Mouse (Mus musculus) kidney, embryonic 15.5 days (tissue): ENCODE data around the gene Lgr5. TPM values are rescaled to one million over a fixed set of nuclear protein-coding genes. Genes with fewer than 3 reads are reported as not detected.

Source experiments
- ATAC-seq: fragments of 200-750 bp; cut with Nextera tagmentation; replicated peaks from 2 replicates; pipeline ENCODE4 v1.8.0; 2017; ENCODE audit warnings: moderate TSS enrichment; ENCODE audit not compliant: low FRiP score
- H3K27ac ChIP-seq: fragments of 300-500 bp; sonication (generic); 2 replicates; pipeline ENCODE4 v1.5.1; 2015; ENCODE audit warnings: mild to moderate bottlenecking, inconsistent platforms
- H3K27me3 ChIP-seq: fragments of 300-500 bp; sonication (generic); 2 replicates; pipeline ENCODE4 v1.6.1; 2015; ENCODE audit warnings: inconsistent platforms
- H3K36me3 ChIP-seq: fragments of 300-500 bp; sonication (generic); 2 replicates; pipeline ENCODE4 v1.6.1; 2015; ENCODE audit warnings: inconsistent platforms
- H3K4me1 ChIP-seq: fragments of 300-500 bp; sonication (generic); 2 replicates; pipeline ENCODE4 v1.6.1; 2015; ENCODE audit warnings: inconsistent platforms
- H3K4me2 ChIP-seq: fragments of 300-500 bp; sonication (generic); 2 replicates; pipeline ENCODE4 v1.6.1; 2015; ENCODE audit warnings: moderate library complexity, mild to moderate bottlenecking, inconsistent platforms
- H3K4me3 ChIP-seq: fragments of 300-500 bp; sonication (generic); replicated peaks from 2 replicates; pipeline ENCODE4 v1.5.1; 2015; ENCODE audit warnings: mild to moderate bottlenecking, inconsistent platforms
- H3K9ac ChIP-seq: fragments of 300-500 bp; sonication (generic); 2 replicates; pipeline ENCODE4 v1.6.1; 2015; ENCODE audit warnings: mild to moderate bottlenecking, inconsistent platforms
- H3K9me3 ChIP-seq: fragments of 300-500 bp; sonication (generic); replicated peaks from 2 replicates; pipeline ENCODE4 v1.6.1; 2016; ENCODE audit warnings: inconsistent platforms
- WGBS: fragments of 180-500 bp; shearing (Covaris S2); methylation state at CpG from one replicate; pipeline ENCODE4 v1.1.7; 2015; ENCODE audit warnings: mixed read lengths; 5-methylcytosine and 5-hydroxymethylcytosine counted together
- polyA plus RNA-seq: library from polyadenylated mRNA; unstranded; fragments of >200 nt; fragmentation: Nextera tagmentation; extraction: Ambion mirVana; gene quantifications from 2 replicates; pipeline ENCODE4 v1.2.1, GENCODE M21; 2015

Gene Lgr5
- 6.9 and 7.8 TPM in 2 replicates for polyA plus RNA-seq

GRCm38 (mm10) chr10:115587301-115587969 is at the start of gene Lgr5:
Lgr5 (minus strand) TSS chr10:115587780.
- peak within 1 kb of the TSS; percentile 97 for H3K4me2 ChIP-seq
- ATAC-seq: peak; percentile 92
- H3K36me3 ChIP-seq: no peaks in the 10 kb centered on the region
- peak within 1 kb of the TSS; percentile 59 for H3K4me3 ChIP-seq
- no peaks in the 10 kb centered on the region for H3K9me3 ChIP-seq
- H3K4me1 ChIP-seq: peaks cover 37% of the 10 kb centered on the region
- peak within 1 kb of the TSS; percentile 27 for H3K9ac ChIP-seq
- H3K27ac ChIP-seq: peak within 1 kb of the TSS; percentile 70; the same call in 1 of the 2 replicates
- peaks cover 57% of the 10 kb centered on the region for H3K27me3 ChIP-seq
- under 1% methylated on average over 47 of the region's 47 CpGs for WGBS

- Histone ChIP-seq H3K9me3 (no peaks in the 10 kb centered on the region), H3K27me3 (no peaks in the 10 kb centered on the region), H3K4me2 (no peak overlapping the region), H3K4me3 (no peak overlapping the region), H3K9ac (no peak overlapping the region), H3K27ac (no peak overlapping the region), H3K4me1 (no peaks in the 10 kb centered on the region), H3K36me3 (no peaks in the 10 kb centered on the region)
- 79% methylated on average over 6 of the region's 6 CpGs for WGBS
- ATAC-seq: no peak
These were observed 39.1 kb upstream of the Lgr5 start for GRCm38 (mm10) chr10:115626678-115627077.

- Histone ChIP-seq H3K36me3 (no peaks in the 10 kb centered on the region), H3K4me1 (no peaks in the 10 kb centered on the region), H3K9ac (no peak overlapping the region), H3K4me3 (no peak overlapping the region), H3K27ac (no peak overlapping the region), H3K27me3 (no peaks in the 10 kb centered on the region), H3K9me3 (no peaks in the 10 kb centered on the region), H3K4me2 (no peak overlapping the region)
- ATAC-seq: no peak
- WGBS: 79% methylated on average over 2 of the region's 2 CpGs
These were observed 37.4 kb upstream of the Lgr5 start for GRCm38 (mm10) chr10:115624957-115625356.

- H3K4me1 ChIP-seq: no peaks in the 10 kb centered on the region
- 46% methylated on average over 15 of the region's 15 CpGs for whole genome bisulfite sequencing
- H3K9me3 ChIP-seq: no peaks in the 10 kb centered on the region
- H3K4me3 ChIP-seq: no peak overlapping the region
- no peak for ATAC-seq
- no peak overlapping the region for H3K9ac ChIP-seq
- no peaks in the 10 kb centered on the region for H3K36me3 ChIP-seq
- H3K27ac ChIP-seq: 0 out of 2 replicates have a peak overlapping the region, but pooled peaks have one; percentile 45
- 0 out of 2 replicates have a peak, but pooled peaks cover 2% of the 10 kb centered on the region for H3K27me3 ChIP-seq
- 0 out of 2 replicates have a peak overlapping the region, but pooled peaks have one; percentile 14 for H3K4me2 ChIP-seq
These were observed 36.5 kb upstream of the Lgr5 start for GRCm38 (mm10) chr10:115623956-115624671.

- peaks cover 1% of the 10 kb centered on the region; the same call in 1 of the 2 replicates for H3K4me1 ChIP-seq
- no peak overlapping the region for H3K4me3 ChIP-seq
- H3K27ac ChIP-seq: no peak overlapping the region
- WGBS: 85% methylated on average over 7 of the region's 7 CpGs
- H3K9ac ChIP-seq: no peak overlapping the region
- 0 out of 2 replicates have a peak, but pooled peaks cover 3% of the 10 kb centered on the region for H3K27me3 ChIP-seq
- H3K36me3 ChIP-seq: no peaks in the 10 kb centered on the region
- ATAC-seq: no peak
- no peaks in the 10 kb centered on the region for H3K9me3 ChIP-seq
- no peak overlapping the region for H3K4me2 ChIP-seq
These were observed 35.9 kb upstream of the Lgr5 start for GRCm38 (mm10) chr10:115623481-115623880.

GRCm38 (mm10) chr10:115618288-115618856 is 30.8 kb upstream of the Lgr5 start:
- ATAC-seq: no peak
- WGBS: 29% methylated on average over 15 of the region's 15 CpGs
- H3K27ac ChIP-seq: no peak overlapping the region
- H3K4me1 ChIP-seq: peaks cover 9% of the 10 kb centered on the region; the same call in 1 of the 2 replicates
- no peak overlapping the region for H3K9ac ChIP-seq
- no peaks in the 10 kb centered on the region for H3K36me3 ChIP-seq
- H3K4me3 ChIP-seq: peak overlapping the region; percentile 19
- H3K27me3 ChIP-seq: peaks cover 9% of the 10 kb centered on the region; the same call in 1 of the 2 replicates
- H3K9me3 ChIP-seq: no peaks in the 10 kb centered on the region
- peak overlapping the region; percentile 51 for H3K4me2 ChIP-seq

GRCm38 (mm10) chr10:115617456-115618287 is 30.1 kb upstream of the Lgr5 start:
- no peaks in the 10 kb centered on the region for H3K9me3 ChIP-seq
- H3K4me1 ChIP-seq: peaks cover 9% of the 10 kb centered on the region; the same call in 1 of the 2 replicates
- H3K27me3 ChIP-seq: peaks cover 9% of the 10 kb centered on the region; the same call in 1 of the 2 replicates
- H3K27ac ChIP-seq: no peak overlapping the region
- 0 out of 2 replicates have a peak, but pooled peaks have one; percentile 70 for ATAC-seq
- 13% methylated on average over 14 of the region's 15 CpGs for WGBS
- no peaks in the 10 kb centered on the region for H3K36me3 ChIP-seq
- H3K4me3 ChIP-seq: peak overlapping the region; percentile 19
- no peak overlapping the region for H3K9ac ChIP-seq
- H3K4me2 ChIP-seq: peak overlapping the region; percentile 51

GRCm38 (mm10) chr10:115595748-115596147 is 8.2 kb upstream of the Lgr5 start:
- no peaks in the 10 kb centered on the region for H3K27me3 ChIP-seq
- no peak overlapping the region for H3K9ac ChIP-seq
- H3K4me3 ChIP-seq: no peak overlapping the region
- H3K27ac ChIP-seq: no peak overlapping the region
- no peaks in the 10 kb centered on the region for H3K36me3 ChIP-seq
- H3K4me2 ChIP-seq: no peak overlapping the region
- WGBS: 96% methylated on average over 1 of the region's 1 CpGs
- H3K4me1 ChIP-seq: no peaks in the 10 kb centered on the region
- ATAC-seq: no peak
- no peaks in the 10 kb centered on the region for H3K9me3 ChIP-seq

- Histone ChIP-seq H3K9ac (no peak overlapping the region), H3K4me3 (no peak overlapping the region), H3K27ac (no peak overlapping the region), H3K4me2 (no peak overlapping the region), H3K4me1 (no peaks in the 10 kb centered on the region), H3K36me3 (no peaks in the 10 kb centered on the region), H3K9me3 (no peaks in the 10 kb centered on the region), H3K27me3 (peaks cover 9% of the 10 kb centered on the region; the same call in 1 of the 2 replicates)
- no peak for ATAC-seq
- 87% methylated on average over 6 of the region's 6 CpGs for WGBS
These were observed 6.1 kb upstream of the Lgr5 start for GRCm38 (mm10) chr10:115593651-115594050.

GRCm38 (mm10) chr10:115593221-115593620 is 5.6 kb upstream of the Lgr5 start:
- peak overlapping the region; percentile 24; the same call in 1 of the 2 replicates for H3K4me2 ChIP-seq
- no peaks in the 10 kb centered on the region for H3K9me3 ChIP-seq
- H3K36me3 ChIP-seq: no peaks in the 10 kb centered on the region
- no peak overlapping the region for H3K27ac ChIP-seq
- no peak for ATAC-seq
- H3K27me3 ChIP-seq: peaks cover 13% of the 10 kb centered on the region
- H3K9ac ChIP-seq: no peak overlapping the region
- H3K4me3 ChIP-seq: no peak overlapping the region
- WGBS: 34% methylated on average over 11 of the region's 11 CpGs
- H3K4me1 ChIP-seq: peaks cover under 1% of the 10 kb centered on the region; the same call in 1 of the 2 replicates

- no peak for ATAC-seq
- Histone ChIP-seq H3K27ac (0 out of 2 replicates have a peak overlapping the region, but pooled peaks have one; percentile 70), H3K27me3 (peaks cover 57% of the 10 kb centered on the region), H3K9me3 (no peaks in the 10 kb centered on the region), H3K4me3 (peak overlapping the region; percentile 59), H3K9ac (peak overlapping the region; percentile 27), H3K36me3 (no peaks in the 10 kb centered on the region), H3K4me1 (peaks cover 37% of the 10 kb centered on the region), H3K4me2 (peak overlapping the region; percentile 97)
- 0% methylated on average over 7 of the region's 7 CpGs for WGBS
These were observed 399 bp upstream of the Lgr5 start for GRCm38 (mm10) chr10:115587979-115588378.
